Mouse (Mus musculus) frontal cortex, adult (tissue): ENCODE results near the gene Sept7.
"Not testable (repeated sequence)": the region's sequence is repeated elsewhere in the genome, so short reads cannot be mapped to it uniquely, and the experiment has no call there.

Source experiments
- ATAC-seq: cut with Nextera tagmentation; 2 replicates; pipeline ENCODE4 v1.9.2; 2017; ENCODE audit warnings: mild to moderate bottlenecking, moderate library complexity, mixed read lengths; ENCODE audit not compliant: low TSS enrichment

The Sept7 gene

DNA sequence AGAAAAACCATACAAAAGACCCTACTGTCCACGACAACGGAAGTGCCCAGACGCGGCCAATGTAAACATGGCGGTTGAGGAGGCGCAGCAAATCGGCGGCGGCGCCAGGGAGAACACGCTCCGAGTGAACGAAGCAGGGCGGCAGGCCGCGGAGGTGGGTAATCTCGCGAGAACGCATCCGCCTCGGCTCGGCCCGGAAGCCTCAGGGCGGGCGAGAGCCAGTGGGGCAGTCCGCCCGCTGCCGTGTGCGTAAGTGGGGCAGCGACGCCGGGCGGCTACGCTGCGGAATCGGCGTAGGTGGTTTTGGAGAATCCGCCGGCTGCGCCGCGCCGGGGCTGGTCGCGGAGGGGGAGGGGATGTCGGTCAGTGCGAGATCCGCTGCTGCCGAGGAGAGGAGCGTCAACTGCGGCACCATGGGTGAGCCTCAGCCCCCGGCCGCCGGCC lies at the start of gene Sept7:
Gene Sept7, plus strand, starts transcription at position 157 of the 444 bp plus-strand sequence.
- peak; percentile 87 for ATAC-seq

DNA sequence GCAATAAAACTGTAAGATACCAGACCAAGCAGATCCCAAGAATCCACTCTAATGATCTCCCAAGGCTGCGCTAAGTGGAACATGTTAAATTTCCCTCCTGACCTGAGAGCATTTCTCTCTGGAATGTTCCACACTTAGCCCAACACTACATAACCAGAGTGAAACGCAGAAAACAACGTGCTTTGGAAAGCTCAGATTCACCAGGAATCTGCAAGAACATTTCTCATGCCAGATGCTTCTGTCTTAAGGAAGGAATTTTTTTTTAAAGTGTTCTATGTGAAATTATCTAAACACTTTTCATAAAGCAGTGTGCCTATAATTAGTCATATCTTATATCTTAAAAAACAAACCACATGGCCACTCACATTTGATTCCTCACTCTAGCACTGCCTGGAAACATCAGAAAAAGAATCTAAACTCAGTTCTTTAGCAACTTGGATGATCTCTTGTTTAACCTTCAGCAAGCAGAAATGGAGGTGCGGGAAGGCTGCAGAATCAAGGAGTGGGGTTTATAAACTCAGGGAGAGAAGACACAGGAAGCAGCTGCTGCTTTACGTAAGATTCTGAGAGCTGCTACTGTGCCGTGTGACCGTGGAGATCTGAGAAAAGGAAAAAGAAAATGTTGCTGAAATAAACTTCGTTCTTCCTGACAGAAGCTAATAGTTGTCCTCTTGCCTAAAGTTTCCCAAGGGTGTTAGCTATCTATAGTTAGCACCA lies 44.0 kb upstream of the Sept7 start:
- ATAC-seq, result peak; percentile 77

DNA sequence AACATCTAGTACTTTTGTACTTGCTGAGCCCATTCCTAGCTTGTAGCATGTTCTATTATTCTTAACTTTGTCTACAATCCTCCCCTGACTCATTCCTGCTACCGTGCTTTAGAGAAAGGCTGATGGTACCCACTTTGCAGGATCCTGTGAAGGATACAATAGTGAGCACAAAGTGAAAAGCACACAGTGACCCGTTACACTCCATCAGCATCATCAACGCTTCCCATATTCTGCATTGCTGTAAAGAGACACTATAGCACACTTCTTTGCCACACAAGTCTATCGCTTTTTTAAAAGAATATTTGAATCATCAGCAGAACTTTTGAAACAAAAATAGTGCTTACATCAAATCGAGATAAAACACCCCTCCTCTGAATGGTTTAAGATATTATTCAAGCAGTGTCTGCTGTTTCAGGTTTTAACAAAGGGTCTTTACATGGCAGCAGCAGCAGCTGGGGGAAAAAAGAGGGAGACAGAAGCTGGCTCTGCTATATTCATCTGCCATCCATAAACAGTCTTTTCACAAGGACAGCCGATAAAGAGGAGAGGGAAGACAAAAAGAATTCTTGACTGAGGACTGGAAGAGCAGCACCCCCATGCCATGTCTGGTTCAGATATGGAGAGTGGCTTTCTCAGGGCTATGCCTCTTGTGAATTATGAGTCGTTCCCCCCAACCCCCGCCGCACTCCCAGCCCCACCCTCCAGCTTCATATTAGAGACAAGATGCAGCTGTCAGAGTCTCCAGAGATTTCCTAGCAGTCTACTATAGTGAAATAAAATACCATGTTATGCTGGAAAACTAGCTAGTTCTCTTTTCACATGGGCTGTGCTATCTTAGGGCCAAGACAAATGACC lies 39.7 kb upstream of the Sept7 start:
- no peak; the same call in 1 of the 2 replicates for ATAC-seq

DNA sequence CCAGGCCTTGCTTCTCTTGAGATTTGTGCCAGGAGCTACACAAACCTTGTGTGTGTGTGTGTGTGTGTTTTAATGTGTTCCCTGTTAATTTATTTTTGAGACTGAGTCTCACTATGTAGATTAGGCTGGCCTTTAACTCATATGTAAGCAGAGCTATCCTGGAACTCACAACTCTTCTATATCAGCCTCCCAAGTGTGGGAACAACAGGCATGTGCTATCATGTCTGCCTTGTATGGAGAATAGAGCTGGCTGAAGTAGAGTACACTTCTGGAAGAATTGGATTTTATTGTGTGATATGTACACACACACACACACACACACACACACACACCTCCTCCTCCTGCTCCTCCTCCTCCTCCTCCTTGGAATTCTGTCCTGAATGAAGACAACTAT lies 39.1 kb upstream of the Sept7 start:
- ATAC-seq, result no peak

DNA sequence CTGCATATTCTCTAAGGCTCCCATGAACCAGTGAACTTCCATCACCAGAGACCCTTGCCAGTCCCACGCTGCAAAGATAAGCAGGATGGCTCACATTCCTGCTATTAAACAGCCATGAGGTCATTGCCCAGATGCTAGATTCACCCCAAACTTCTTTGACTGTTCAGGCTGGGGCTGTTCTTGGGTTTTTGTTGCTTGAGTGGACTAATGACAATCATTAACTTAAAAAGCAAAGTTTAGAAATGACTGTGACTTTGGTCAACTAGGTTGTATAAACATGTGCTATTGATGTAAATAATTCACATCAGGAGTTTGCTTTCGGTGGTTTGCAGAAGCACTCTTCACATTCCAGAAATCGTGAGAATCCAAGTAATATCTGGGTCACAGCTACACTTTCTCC lies 36.8 kb upstream of the Sept7 start:
- no peak for ATAC-seq

DNA sequence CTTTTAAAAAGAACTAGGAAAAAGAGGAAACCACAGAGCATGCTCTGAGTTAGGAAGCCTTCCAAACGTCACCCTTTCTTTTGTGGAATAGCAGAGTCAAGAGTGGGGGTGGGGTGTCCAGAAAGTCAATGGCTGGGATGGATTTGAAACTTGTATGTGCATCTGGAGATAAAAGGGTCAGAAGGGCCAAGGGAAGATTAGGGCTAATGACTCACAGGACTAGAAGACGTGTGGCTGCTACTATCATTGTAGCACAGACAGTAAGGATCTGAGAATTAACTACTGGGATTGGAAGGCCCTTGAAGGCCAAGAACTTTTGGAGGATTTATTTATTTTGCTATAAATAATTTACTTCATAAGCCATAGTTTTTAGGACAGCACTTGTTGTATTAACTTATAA lies 36.0 kb upstream of the Sept7 start:
- no peak for ATAC-seq

DNA sequence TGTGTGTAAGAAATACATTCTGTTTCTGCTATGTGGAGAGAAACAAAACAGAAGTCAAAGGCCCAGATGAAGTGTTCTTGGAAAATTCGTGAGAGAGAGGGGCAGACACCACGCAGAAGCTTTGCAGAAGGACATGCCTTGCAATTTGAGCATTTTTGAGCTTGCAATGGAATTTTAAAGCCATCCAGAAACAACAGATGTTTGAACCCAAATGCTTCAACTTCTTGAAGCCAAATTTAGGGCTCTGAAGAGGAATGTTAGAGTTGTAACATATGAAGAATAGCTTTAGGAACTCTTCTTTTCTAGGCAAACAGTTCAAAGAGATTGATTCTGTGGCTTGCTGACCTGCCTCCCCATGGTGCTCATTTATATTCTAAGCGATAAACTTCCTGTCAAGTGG lies 33.3 kb upstream of the Sept7 start:
- ATAC-seq, result peak; percentile 70

DNA sequence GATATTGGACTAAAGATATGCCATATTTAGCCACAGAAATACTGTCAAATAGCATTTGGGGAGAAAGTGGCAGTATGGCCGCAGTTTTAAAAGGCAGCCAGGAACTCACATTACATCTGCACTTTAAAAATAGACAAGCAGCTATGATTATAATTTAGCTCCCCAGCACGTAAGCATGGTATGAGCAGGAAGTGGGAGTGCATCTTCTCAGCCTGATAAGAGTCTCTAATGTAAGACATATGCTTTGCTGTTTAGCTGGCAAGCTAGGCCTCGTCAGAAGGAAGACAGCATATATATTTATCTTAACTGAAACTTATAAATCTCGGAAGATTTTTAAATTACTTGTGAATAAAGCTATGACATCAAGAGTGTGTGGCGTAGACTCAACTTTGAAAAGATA lies 32.4 kb upstream of the Sept7 start:
- ATAC-seq, result peak; percentile 91

DNA sequence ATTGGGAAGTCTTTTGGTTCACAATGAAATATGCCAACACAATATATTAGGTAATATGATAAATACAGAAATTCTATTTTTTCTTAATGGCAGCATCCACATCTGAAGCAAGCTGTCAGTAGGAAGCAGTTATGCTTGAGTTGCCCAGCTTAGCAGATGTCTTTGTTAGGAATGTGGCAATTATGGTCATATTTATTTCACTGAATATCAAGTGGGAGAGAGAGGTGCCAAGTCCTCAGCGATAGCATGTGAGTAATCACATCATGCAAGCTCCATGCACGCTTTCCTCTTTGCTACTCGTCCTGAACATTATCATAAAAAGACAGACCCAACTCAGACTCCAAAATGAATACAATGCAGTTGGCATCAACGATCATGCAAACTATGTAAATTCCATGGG lies 27.3 kb upstream of the Sept7 start:
- peak; percentile 72 for ATAC-seq

DNA sequence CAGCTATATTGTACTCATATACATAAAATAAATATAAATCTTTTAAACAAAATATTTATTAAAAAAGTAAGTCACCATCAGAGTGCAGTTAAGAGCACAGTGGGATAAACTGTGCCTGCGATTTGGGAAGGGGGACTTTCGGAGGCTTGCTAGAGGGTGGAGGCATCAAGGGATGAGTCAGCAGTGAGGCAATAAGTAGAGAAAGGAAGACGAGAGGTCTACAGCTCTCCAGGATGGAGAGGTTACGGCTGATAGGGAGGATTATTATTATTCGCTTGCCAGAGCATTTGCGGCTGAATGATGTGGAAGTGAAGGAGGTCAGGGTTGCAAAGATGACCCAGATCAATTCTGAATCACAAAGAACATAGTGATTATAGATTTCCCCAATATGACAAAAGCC lies 22.5 kb upstream of the Sept7 start:
- no peak for ATAC-seq

DNA sequence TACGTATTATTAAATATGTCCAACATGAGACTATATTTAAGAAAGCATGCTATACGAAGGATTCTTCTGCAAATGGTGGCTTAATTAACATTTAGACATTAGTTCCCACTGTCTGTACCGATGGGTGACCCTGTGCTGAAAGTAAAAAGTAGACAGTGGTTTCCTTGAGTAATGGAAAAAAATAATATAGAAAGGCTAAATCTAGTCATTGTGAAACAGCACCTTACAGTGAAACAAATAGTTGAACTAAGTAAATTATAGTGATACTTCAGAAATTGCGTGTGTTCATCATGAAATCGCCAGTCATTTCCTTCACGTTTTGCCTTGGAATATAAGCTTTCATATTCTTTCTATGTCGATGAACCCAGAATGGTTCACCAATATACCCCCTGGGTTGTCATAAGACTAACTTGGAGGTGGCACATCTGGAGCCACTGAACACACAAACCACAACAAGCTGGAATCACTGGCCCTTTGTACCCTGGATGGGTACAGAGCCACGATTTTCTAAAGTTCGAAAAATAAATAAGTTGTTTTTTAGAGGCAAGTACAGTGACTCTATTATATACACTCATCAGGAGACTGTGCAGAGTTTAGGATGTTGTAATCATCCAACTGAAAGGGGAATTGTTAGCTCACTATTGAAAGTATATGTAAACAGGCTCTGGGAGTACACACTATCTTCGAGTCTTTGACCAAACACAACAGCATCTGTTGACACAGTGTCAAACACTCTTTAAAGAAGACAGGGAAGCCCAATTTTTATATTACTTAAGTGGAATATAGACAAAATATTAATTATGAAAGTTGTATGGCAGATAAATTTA lies 21.8 kb upstream of the Sept7 start:
- peak; percentile 55; the same call in 1 of the 2 replicates for ATAC-seq

DNA sequence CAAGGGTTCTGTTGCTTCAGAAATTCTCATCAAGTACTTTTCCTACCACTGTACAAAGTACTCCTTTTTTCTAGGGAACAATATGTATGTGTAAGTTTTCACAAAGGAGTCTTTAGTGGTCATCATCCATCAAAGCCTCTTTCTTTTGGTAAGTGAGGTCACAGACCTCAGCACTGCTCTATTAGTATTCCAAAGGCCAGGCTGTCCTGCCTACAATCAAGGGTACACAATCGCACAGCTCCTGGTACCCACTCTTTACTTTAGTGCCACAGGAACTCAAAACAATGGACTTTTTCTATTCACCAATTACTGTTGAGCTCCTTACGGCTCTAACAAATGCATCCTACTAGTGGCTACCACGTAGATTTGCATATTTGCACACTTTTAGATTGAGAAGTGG lies 11.2 kb upstream of the Sept7 start:
- ATAC-seq, result peak; percentile 41; the same call in 1 of the 2 replicates

DNA sequence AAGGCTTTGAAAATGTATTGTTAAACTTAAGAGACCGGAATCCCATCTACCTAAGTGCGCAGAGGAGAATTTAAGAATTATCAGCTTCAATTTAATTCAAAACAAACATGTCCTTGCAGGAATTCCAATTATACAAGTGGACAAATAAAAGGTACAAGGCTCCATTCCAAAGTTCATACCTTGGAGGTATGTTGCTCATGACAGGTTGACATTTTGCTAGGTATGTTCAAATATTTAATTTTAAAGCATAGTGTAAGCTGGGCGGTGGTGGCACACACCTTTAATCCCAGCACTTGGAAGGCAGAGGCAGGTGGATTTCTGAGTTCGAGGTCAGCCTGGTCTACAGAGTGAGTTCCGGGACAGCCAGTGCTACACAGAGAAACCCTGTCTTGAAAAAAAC lies 10.5 kb upstream of the Sept7 start:
- not testable (repeated sequence) for ATAC-seq

DNA sequence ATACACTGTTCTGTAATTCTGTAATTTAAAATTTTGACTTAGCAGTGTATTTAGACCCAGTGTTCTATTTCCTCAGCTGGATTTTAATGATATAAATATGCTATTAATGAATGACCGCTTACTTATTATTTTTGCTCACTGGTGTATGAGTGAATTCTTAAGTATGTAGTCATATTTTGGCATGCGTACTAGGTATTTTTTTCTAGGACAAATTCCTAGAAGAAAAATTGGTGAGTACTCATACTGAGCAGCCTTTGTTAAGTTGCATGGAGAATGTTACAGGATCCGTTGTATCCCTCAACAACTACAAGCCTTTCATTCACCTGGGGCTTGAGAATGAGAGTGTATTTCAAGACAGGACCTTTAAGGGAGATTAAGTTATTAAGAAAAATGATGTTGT lies 10.0 kb upstream of the Sept7 start:
- ATAC-seq, result no peak

DNA sequence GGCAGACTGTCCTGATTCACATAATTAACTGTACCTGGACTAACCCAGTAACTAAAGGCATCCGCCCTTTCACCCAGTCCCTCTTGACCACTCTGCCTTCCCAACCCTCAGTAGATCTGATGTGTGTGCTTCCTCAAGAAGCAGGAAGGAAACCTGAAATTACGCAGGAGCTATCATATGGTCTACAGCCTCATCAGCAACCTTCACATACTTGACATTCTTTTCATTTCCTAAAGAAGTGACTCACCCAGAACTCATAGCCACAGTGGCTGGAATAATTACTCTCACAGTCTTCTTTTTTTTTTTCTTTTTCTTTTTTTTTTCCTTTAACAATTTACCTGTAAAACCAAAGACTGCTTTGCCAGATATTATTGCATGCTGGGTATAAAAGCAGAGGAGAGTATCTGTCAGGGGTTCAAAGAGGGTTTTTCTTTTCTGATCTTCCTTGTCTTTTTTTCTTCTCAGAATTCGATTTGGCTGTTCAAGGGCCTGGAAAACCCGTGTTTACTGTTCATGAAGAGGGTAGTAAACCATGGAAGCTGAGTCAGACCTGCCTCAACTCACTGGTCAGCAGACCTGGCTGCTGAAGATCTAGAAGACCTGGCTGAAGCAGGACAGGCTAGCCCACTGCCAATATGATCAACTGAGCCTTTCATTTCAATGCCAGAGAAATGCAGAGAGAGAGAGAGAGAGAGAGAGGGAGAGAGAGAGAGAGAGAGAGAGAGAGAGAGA lies 8.1 kb upstream of the Sept7 start:
- no peak for ATAC-seq

DNA sequence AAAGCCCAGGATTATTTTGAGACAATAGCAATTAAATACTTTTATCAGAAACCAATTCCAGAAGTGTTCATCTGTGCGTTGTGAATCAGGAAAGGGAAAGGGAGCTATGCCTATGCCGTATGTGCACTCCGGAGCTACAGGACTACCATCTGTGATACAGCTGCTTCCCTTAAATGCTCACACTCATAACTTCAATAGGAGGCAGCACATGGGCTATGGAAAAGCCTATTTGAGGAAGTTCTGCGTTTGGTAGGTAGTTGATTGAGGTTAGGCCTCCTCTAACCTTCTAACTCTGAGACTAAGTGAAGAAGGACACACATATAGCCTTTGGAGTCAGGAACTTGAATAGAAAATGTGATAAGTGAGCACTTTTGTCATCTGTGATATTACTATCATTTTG lies 7.1 kb upstream of the Sept7 start:
- no peak for ATAC-seq

DNA sequence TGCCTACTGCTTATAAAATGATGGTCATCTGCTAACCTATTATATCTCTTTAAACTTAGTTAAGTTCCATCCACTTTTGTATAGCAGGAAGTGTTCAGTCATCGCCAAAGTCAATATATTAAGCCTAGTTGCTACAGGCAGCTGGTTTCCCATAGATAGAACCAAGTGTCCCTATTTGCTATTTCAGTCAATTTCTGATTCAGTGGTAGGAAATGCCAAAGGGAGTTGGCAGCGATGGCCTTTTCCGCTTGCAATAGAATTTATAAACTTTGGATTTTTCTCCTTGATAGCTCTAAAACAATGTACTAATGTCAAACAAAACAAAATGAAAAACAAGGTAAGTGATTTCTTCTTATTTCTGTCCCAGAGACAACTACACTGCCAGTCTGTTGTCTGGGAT lies 5.7 kb upstream of the Sept7 start:
- ATAC-seq, result 0 out of 2 replicates have a peak, but pooled peaks have one; percentile 45

DNA sequence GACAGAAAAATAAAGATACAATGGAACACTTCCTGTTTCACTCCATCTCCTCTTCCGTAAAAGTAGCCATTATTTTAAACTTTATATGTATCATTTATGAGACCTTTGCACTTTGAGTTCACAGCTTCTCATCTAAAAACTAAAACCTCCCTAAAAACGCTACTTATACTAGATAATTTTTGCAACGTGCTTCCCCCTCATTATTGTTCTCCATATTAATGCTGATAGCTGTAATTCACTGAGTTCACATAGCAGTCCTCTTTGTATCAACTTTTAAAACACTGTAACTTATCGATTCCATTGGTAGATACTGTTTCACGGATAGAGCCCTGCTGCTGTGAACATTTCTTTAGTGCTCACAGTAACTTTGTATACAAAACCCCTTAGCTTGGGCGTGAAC lies 1.1 kb upstream of the Sept7 start:
- no peak for ATAC-seq

DNA sequence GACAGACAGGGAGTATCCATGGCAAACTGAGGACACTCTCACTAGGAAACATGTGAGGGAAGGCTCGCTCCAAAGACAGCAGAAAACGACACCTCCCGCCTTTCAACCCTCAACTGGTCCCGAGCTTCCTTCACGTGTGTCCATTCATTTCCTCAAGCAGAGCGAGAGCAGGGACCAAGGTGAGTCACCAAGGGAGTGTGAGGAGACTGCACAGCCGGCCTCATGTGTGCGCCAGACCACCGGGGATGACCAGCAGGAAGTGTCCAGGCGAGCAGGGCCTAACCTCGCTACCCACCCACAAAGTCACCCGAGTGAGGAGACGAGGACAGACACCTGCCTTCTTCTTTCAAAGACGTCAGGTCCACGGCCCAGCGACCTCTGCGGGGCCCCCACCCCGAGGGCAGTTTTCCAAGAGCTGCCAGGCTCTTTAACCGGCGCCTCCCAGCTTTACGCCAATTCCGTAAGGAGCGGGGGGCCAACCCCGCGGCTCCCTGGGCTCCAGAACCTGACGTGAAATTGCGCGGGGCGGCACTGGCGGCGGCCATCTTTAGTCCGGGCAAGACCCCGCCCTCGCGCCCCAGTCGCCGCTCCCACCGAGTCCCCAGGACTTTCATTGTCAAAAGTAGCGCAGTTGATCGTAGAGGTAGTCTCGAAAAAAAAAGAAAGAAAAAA lies 492 bp upstream of the Sept7 start:
- peak; percentile 78 for ATAC-seq

DNA sequence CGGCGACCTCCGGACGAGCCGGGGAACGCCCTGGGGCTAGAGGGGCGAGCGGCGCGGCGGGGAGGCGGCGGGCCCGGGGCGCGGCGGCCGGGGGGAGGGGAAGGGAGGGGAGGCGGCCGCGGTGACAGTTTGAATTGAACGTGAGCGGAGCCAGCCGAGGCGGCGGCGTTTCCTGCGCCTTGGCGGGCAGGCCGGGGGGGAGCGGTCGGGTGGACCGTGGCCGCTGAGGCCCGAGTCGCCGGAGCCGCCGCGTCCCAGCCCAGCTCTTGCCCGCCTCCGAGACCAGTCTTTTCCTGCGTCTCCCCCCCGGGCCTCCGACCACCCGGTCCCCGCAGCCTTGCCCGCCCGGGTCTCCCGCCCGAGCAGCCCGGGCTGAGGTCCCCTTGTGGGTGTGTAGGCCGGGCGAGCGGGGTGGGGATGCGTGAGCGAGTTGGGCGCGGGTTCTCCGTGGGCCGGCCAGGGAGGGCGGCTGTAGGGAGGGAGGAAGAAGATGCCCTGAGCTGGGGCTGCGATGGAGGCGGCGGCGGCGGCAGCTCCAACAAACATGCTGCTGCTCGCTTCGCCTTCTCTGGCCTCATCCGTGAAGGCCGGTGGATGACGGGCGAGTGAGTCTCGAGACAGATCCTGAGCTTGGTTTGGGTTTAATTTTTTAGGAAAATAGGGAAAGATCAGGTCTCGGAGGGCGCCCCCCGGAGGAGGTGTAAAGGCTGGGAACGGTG lies 679 bp downstream of the Sept7 start:
- ATAC-seq, result peak; percentile 21
